Mouse (Mus musculus): ENCODE data around the gene Alkal2.

DNA sequence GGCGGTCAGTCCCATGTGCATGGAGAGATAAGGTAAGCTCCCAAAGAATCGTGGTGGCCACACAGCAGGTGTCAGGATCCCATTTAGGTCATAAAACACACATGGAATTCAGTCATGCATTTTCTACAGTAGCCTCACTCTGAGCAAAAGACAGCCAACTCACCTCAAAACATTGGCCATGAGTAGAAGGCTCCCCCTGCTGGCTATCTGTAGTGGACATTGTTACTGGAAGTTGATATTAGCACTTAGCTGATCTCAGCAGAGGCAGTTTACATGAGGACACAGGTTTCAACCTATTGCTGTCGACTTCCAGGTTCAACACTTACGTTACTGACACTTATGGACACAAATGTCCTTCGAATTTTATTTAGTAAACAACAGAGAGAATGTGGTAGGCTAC lies 5.9 kb downstream of the Alkal2 start:
- no peak for TF ChIP-seq TAL1 (IDR thresholded peaks at IDR 0.05; ENCODE audit: low read length)
- TF ChIP-seq GATA1 (IDR thresholded peaks at IDR 0.05; ENCODE audit: low read length) = no peak

All from erythroblast, embryonic 14.5 days (primary cell).